Mouse (Mus musculus): ENCODE data around the gene Matk.
"Not testable (repeated sequence)": the region's sequence is repeated elsewhere in the genome, so short reads cannot be mapped to it uniquely, and the experiment has no call there.

Matk gene

DNA sequence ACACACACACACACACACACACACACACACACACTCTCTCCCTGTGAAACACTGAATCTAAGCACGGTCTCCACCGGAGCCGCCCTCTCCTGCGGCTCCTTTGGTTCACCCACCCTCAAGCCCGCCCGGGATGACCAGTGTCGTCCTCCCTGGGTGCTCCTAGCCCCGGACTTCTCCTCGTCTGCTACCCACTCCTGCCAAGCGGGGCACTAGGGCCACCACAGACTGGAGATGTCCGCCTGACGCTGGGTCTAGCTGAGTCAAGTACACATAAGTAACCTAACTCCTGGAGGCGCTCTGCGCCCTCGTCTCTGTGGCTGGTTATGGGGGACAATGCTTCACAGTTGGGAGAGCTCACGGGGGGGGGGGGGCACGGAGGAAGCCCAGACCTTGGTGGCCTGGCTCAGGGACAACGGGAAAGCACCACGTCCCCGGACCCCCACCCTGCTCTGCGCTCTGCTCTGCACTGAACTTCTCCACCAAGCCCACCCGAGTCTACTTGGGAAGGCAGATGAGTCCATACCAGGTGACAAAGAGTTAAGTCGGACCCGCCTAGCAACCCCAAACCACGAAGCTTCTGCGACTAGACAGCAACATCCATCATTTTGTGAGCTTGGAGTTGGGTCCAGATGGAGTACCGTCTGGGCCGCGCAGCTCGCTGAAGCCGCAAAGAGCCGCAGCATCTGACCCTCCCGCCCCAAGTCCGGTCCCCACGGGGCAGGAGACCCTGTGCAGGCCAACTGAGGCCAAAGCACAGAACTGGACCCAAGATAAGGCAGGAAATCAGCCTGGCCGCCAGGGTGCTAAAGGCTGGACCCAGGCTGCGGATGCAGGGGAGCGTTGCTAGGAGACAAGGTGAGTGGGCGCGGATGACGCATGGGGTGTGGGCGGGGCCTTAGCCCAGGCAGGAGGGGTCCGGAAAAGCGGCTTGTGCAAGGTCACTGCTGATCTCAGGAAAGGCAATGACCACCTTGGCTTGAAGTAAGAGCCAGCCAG is at the start of gene Matk:
TSS of gene Matk (plus strand) at position 512 of the 996 bp plus-strand sequence.
- DNase-seq (ENCODE audit: low read depth, low spot score): no peak

DNA sequence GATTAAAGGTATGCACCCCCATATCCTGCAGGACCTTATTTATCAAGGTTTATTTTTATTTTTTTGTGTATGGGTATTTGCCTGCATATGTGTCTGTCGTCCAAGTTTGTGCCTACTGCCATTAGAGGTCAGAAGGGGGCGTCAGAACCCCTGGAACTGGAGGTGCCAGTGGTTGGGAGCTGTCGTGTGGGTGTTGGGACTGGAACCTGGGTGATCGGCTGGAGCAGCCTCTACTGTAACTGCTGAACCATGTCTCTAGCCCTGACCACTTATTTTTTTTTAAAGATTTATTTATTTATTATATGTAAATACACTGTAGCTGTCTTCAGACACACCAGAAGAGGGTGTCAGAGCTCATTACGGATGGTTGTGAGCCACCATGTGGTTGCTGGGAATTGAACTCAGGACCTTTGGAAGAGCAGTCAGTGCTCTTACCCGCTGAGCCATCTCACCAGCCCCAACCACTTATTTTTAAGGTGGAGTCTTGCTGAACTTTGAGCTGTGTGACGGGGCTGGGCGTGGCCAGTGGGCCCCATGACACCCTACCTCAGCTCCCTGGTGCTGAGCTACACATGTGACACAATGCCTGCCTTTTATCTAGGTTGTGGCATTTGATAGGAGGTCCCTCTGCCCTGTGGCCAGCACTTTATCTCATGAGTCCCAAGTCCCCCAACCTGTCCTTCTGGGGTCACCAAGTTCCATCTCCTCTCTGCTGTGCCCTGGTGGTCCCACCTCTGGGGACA is 49.6 kb upstream of the Matk start:
- no peak for DNase-seq (ENCODE audit: low read depth, low spot score)

DNA sequence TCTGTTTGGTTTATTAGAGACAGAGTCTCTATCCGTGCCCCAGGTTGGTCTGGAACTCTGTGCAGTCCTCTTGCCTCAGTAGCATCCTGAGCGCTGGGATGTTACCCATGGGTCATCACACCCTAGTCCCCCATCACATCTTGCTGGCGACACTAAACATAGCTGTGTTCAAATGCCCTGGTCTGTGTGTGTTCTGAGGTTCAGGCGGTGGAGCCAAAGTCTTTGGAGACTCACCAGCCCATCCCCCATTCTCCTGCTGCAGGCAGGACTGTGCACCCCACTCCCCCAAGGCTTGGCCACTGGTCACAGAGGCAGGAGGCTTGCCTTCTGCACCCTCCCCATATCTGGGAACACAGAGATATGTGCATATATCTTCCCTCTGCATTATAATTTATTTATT is 48.6 kb upstream of the Matk start:
- DNase-seq (ENCODE audit: low read depth, low spot score): no peak

DNA sequence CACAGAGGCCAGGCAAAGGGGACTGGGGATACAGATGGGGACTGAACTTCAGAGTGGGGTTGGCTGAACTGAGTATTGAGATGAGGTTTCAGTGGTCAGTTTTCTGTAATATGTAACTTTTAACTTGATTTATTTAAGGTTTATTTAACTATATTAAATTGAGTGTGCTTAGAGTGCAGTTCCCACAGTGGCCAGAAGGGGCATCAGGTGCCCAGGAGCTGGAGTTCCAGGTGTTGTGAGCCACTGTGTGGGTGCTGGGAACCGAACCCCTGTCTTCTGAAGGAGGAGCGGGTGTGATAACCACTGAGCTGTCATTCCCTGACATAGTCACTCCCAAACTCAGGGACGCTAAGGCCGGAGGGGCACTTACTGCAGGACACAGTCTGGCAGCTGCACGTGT is 42.6 kb upstream of the Matk start:
- no peak for DNase-seq (ENCODE audit: low read depth, low spot score)

DNA sequence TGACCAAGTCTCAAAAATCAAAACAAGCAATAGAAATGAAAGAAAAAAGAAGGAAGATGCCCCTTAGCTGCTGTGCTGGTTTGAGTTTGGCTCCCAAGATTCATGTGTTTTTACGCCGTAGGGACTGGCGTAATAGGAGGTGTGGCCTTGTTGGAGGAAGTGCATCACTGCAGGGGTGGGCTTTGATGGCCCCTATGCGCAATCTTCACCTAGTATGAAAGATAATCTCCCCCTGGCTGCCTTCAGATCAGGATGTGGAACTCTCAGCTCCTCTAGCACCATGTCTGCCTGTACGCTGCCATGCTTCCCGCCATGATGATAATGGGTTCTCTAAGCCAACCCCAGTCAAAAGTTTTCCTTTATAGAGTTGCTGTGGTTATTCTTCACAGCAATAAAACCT is 36.5 kb upstream of the Matk start:
- no peak for DNase-seq (ENCODE audit: low read depth, low spot score)

DNA sequence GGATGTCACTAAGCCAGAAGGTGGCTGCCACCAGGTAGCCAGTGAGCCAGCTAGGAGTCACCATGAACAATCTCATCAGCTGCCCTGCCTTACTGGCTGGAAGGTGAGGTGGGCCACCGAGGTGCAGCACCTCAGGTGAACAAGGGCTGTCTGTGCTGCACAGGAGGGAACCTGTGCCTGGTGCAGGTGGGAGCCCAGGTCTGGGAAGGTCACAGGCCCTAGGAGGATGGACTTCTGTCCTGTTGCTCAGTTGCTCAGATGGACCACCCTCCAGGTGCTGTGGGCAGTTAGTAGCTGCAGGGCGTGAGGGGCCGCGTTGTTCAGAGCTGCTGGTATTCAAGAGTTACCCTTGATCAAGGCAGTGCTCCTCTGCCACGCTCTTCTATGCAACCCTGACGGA is 35.9 kb upstream of the Matk start:
- no peak for DNase-seq (ENCODE audit: low read depth, low spot score)

DNA sequence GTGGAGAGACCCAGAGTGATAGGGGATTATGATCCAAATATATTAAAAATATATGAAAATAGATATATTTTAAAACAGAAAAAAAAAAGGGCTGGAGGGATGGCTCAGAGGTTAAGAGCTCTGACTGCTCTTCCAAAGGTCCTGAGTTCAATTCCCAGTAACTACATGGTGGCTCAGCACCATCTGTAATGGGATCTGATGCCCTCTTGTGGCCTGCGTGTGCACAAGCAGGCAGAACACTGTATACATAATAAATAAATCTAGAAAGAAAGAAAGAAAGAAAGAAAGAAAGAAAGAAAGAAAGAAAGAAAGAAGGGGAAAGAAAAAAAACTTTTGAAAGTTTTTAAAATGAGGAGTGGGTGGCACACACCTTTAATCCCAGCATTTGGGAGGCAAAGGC is 35.5 kb upstream of the Matk start:
- not testable (repeated sequence) for DNase-seq (ENCODE audit: low read depth, low spot score)

DNA sequence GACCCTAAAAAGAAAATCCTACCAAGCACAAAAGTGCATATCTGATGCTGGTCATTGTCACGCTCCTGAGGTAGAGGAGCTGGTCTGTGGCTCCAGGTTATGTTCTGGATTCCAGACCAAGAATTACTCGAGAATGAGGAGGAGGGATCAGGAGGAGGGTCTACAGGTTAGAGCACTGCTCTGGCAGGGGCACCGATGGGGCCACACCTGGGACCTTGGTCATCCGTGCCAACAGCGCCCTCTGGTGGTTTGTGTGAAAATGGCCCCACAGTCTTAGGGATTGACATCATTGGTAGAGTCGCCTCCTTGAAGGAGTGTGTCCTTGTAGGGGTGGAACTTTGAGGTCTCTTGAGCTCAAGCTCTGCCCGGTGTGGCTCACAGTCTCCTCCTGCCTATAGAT is 34.8 kb upstream of the Matk start:
- DNase-seq (ENCODE audit: low read depth, low spot score): no peak

DNA sequence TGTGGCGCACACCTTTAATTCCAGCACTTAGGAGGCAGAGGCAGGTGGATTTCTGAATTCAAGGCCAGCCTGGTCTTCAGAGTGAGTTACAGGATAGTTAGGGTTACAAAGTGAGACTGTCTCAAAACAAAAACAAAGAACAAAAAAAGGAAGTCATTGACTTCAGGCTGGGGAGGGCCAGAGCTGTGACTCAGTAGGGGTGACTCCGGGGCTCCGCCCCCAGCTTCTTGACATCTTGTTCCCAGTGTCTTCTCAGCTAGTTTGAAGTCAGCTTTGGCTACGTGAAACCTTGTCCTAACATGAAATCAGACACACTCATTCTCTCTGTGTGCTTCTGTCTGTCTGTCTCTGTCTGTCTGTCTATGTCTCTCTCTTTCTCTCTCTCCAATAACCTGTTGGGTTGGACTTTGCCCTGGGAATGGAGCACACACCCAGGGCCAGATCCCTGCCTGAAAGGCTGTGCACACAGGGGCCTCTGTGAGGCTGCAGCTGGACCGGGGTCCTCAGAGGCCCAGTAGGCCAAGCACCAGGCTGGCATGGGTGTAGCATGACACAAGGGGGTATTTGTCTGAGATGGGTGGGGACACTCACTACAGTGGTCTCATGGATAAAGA is 31.2 kb upstream of the Matk start:
- DNase-seq (ENCODE audit: low read depth, low spot score): no peak

DNA sequence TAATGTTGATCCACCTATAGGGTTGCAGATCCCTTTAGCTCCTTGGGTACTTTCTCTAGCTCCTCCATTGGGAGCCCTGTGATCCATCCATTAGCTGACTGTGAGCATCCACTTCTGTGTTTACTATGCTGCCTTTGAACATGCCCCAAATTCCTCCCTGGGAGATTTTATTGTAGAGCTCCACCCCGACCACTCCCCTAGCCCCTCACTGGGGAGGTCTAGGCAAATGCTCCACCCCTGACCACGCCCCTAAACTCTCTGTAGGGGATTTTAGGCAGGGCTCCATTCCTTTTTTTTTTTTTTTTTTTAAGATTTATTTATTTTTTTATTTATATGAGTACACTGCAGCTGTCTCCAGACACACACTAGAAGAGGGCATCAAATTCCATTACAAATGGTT is 29.0 kb upstream of the Matk start:
- DNase-seq (ENCODE audit: low read depth, low spot score): not testable (repeated sequence)

DNA sequence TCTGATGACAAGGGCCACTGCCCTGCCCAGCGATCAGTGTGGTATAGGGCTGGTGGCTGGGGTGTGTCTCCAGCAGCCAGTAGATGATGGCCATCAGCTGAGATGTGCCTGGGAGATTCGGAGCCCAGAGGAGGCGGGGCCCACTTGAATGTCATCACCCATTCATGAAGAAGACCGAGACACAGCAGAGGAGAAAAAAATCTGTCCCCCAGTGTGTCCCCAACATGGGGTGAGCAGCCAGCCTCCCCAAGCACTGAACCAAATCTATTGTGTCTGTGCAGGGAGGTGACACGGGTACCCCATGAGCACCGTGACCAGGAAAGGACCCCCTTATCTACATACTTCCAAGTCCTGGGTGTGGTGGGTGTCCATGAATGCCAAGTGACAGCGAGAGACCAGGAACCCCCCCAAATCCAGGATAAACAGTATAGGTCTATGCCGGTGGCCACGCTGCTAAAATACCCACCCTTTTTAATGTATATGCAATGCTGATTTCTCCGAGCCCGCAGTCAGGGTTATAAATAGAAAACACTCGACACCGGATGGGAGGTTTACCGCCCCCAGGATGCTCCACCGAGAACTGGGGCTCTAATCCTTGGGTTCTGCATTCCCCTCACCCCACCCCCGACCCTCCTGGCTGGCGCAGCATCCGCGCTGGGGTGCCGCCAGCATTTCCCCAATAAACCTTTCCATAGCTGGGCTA is 22.8 kb upstream of the Matk start:
- no peak for DNase-seq (ENCODE audit: low read depth, low spot score)

DNA sequence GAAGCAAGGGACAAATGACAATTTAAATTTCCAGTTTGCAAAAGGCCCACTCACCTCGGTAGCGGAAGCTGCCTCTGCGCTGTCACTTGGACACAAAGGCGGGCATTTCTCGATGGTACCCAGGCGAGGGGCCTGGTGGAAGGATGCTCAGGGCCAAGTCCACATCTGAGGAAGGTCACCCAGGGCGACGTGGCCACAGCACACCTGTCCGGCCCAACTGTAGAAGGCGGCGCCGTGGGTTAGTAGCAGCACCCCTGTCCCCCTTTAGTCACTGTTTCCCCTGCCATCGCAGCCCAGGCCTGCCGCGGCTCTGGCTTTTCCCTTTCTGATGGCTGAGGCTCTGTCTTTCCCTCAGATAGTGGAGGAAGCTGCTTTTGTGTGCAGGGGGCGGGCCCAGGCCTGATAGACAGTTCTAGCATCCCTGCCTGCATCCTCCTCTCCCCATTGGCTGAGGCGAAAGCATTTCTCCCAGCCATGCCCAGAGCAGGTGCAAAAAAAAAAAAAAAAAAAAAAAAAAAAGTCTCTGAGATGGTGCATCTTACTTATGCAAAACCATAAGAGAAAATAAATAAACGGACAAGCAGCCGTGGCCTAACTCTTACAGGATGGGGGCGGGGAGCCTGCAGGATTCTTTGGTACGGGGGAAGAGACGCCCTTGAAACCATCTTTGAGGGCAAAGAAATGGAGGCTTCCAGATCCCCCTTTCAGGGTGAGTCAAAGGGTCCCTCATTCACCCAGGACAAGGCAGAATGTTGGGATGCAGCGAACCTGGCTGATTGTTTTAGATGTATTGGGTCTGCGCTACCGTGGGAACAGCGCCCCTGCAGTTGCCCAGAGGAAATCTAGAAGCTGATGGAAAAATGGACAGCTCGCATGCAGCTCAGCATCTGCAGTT is 22.1 kb upstream of the Matk start, which contains the start of gene Atcay:
TSS of gene Atcay (minus strand) at position 396 of the 895 bp plus-strand sequence.
- no peak for DNase-seq (ENCODE audit: low read depth, low spot score)

DNA sequence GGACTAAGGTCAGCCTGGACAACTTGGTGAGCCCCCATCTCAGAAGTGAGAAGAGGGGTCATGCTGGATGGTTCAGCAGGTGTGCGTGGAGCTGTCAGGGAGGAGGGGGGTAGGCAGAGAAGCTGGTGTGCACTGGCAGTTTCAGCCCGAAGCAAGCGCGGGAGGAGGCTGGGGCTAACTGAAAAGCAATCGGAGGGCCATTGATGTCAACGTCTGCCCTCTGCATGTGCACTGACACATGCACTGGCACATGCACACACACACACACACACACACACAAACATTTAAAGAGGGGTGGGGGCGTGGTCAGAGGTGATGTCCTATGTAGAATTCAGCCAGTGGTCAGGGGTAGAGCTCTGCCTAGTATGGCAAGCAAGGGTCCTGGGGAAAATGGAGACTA is 21.3 kb upstream of the Matk start:
- no peak for DNase-seq (ENCODE audit: low read depth, low spot score)

DNA sequence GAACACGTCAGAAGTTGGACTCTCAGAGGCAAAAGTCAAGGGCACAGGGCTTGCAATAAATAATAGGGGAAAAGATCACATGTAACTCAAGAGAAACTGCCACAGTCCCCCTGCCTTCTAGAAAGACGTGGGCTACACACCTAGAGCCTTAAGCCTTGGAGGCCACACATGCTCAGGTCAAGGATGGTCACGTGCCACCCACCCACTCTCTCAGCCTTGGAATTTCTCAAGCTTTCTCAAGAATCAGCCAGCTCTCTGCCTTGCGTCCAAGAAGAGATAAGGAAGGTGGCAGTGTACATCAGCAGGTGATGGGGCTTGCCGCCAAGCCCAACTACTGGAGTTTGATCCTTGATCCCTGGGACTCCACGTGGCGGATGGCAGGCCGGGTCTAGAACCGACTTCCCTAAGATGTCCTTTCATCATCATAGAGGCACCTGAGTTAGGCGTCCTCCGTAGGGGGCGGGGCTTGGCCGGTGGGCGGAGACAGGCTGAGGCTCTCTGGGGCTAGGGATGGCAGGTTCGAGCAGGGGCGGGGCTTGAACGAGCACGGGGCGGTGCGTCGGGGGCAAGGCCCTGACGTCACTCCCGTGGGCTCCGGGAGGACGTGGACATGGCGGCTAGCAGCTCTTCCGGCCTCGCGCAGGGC is 20.0 kb upstream of the Matk start, which contains the start of gene Zfr2:
TSS of gene Zfr2 (plus strand) at position 576 of the 646 bp plus-strand sequence.
- peak; percentile 74 for DNase-seq (ENCODE audit: low read depth, low spot score)

DNA sequence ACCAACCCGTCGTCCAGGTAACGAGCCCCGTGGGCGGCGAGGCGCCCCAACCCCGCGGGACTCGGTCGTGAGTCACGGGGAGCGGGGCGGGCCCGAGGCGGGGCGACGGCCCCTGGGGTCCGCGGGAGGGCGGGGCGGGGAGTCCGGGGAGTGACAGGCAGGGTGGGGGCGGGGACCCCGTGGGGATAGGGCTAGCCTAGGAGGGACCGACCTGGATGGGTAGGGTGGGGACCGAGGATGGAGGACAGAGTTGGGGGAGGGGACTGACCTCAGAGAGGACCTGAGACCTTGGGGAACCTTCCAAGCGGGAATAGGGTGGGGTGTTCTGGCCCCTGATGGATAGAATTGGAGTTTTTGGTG is 19.5 kb upstream of the Matk start:
- DNase-seq (ENCODE audit: low read depth, low spot score): no peak

DNA sequence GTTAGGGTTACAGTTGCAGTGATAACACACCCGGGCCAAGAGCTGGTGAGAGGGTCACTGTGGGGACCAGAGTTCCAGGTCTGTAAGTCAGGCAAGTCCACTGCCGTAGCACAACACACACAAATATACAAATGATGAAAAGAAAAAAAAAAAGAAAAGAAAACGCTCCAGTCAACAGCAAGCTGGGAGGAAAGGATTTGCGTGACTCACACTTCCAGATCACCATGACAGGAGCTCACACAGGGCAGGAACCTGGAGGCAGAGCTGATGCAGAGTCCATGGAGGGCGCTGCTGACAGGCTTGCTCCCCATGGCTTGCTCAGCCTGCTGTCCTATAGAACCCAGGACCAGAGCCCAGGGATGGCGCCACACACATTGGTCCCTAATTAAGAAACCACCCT is 18.5 kb upstream of the Matk start:
- no peak for DNase-seq (ENCODE audit: low read depth, low spot score)

DNA sequence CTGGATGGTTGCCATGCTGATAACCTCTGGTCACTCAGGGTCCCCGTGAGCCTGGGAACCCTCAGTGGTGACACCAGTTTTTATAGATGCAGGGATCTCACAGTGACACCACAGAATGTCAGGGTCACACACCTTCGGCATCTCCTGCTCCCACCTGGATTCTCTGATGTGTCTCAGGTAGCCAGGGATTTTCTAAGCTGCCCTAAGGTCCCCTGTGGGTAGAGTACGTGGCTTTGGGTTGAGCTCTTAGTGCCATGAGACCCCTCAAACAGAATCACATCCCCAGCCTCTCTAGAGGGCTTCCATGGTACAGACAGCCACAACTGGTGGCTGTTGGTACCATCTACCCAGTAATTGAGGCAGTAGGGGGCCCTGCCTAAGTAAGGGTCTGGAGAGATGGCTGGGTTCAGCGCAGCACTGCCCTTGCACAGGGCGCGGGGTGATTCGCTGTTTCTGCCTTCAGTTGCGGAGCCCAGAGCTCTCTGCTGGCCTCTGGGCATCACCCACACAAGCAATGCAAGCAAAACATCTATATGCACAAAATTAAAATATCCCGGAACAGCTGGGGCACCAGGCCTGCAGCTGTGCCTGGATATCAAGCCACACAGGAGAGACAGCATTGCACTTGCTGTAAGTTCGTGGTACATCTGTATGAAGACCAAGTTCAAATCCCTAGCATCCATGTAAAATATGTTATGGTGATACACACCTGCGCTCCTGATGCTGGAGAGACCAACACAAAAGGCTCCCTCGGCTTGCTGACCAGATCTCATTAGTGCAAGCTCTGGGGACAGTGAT is 16.1 kb upstream of the Matk start:
- DNase-seq (ENCODE audit: low read depth, low spot score): no peak

DNA sequence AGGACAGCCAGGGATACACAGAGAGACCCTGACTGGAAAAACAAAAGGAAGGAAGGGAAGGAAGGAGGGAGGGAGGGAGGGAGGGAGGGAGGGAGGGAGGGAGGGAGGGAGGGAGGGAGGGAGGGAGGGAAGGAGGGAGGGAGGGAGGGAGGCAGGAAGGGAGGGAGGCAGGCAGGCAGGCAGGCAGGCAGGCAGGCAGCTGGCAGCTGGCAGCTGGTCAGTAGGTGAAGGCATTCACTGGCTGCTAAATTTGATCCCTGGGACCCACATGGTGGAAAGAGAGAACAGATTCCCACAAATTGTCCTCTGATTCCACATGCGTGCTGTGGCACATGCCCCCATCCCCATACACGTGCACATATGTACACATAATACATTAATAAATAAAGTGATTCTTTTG is 14.1 kb upstream of the Matk start:
- DNase-seq (ENCODE audit: low read depth, low spot score): no peak

DNA sequence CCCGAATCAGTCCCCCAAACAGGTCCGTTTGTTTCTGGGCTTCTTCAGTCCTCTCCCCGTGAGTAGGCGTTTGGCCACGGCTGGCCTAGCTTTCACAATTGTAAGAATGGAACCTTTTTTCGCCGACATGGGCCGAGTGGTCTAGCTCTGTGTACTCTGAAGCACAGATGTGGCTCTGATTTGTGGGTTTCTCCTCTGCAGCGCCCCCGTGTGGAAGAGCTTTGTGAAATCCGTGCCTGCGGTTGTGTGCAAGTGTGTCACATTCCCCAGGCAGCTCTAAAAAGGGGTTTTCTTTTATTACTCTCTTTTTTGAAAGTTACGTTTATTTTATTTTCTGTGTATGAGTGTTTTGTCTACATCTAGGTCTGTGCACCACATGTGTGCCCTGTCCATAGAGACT is 11.9 kb upstream of the Matk start:
- DNase-seq (ENCODE audit: low read depth, low spot score): no peak

Data from retina, adult 2 months (tissue).